Mouse (Mus musculus): Measurements from ENCODE around the gene Polr2c. TPM values are rescaled to one million over a fixed set of nuclear protein-coding genes. Genes with fewer than 3 reads are reported as not detected.

The Polr2c gene
- total RNA-seq, 2 experiments from 2014 or later = 48.8 to 54.0 TPM

DNA sequence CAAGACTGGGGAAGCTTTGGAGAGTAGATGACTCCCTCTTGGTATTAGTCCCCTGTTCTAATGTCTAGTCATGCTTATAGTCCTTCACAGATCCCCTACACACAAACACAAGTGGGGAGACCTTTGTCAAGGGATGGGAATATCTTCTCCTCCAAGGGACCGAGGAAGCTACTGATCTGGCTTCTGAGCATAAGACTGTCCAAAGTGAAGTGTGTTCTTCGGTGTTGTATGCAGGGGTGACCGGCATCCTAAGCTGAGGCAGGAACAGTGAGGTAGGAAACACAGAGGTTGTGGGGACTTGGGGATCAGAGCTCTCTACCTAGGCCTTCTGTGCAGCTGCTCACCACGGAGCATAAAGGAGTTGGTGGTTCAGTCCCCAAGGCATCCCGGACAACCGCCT is 64.9 kb downstream of the Polr2c start:
- no peak for DNase-seq (ENCODE audit: low spot score in 2 of 2)

DNA sequence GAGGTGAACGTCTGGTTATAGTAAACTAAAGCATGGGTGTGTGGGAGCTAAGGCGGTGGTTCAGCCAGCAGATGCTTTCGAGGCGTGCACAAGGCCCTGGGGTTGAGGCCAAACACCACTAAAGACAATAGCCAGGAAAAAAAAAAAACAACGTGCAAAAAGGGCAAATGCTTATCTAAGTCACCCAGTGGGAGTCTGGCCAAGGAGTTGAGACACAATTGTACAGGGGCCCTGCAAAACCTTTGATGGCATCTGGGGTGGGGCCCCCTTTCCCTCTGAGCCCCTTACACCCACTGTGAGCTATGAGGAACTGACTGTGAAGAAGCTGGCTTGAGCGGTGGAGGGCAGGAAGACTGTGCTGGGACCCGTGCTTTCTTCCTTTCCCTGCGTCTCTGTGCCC is 65.4 kb downstream of the Polr2c start:
- no peak for DNase-seq (ENCODE audit: low spot score in 2 of 2)

Other genes starting within 250 kb of the Polr2c start
- 10 to 100 TPM; 70.9 to 77.7 TPM for gene Arl2bp, start 190.8 kb upstream of the Polr2c start, total RNA-seq (2021)
- 1 to 10 TPM; 7.1 TPM for gene Pllp, start 161.2 kb upstream of the Polr2c start, total RNA-seq (2021)
- not detected for gene Ccl22, start 111.9 kb upstream of the Polr2c start, total RNA-seq (2021)
- gene Cx3cl1, start 85.4 kb upstream of the Polr2c start, total RNA-seq (2021) = 1 to 10 TPM; 2.1 to 2.3 TPM
- not detected for gene Ccl17, start 47.0 kb upstream of the Polr2c start, total RNA-seq (2021)
- gene Coq9, start 19.1 kb upstream of the Polr2c start, total RNA-seq (2021) = 100 to 1,000 TPM; 179 to 186 TPM
- gene Ciapin1, start 19.1 kb upstream of the Polr2c start, total RNA-seq (2021) = 10 to 100 TPM; 39.0 to 41.3 TPM
- 10 to 100 TPM; 15.7 to 15.9 TPM for gene Dok4, start 18.9 kb downstream of the Polr2c start, total RNA-seq (2021)
- gene Ccdc102a, start 60.6 kb downstream of the Polr2c start, total RNA-seq (2021) = 10 to 100 TPM; 23.9 to 24.5 TPM
- under 1 TPM; 0.15 to 0.18 TPM for gene Adgrg5, start 66.2 kb downstream of the Polr2c start, total RNA-seq (2021)
- 10 to 100 TPM in 1 of 2 experiments, 1 to 10 TPM in 1; 9.6 to 10.0 TPM for gene Adgrg1, start 117.3 kb downstream of the Polr2c start, total RNA-seq (2021)
- gene Adgrg3, start 160.2 kb downstream of the Polr2c start, total RNA-seq (2021) = 1 to 10 TPM in 1 of 2 experiments, under 1 TPM in 1; 0.96 to 1.4 TPM
- not detected for gene Drc7, start 197.7 kb downstream of the Polr2c start, total RNA-seq (2021)
- gene Katnb1, start 223.7 kb downstream of the Polr2c start, total RNA-seq (2021) = 10 to 100 TPM; 13.3 to 13.8 TPM